Mouse (Mus musculus): ENCODE data around the gene Ppp1r15b. TPM values are rescaled to one million over a fixed set of nuclear protein-coding genes. Genes with fewer than 3 reads are reported as not detected.

Gene Ppp1r15b
- total RNA-seq, 2 experiments from 2014 or later: 83.1 to 108 TPM

DNA sequence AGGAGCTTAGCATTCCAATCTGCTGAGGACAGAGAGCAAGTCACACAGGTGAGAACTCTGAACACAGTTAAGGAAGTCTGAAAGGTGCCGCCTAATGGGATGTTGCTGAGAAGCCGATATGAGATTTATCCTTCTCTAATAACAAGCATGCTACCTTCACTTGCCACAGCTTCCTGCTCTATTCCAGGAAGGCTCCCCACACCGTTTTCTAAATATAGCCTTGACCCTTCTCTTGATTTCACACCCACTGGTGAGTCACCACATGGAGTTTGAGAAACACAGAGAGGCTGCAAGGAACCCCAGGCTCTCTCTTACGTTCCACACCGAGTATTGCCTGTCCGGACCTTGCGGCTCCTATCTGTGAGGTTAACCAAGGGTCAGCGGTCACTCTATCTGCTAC lies 57.8 kb downstream of the Ppp1r15b start:
- DNase-seq: no peak

Other genes with a start within 250 kb of the Ppp1r15b start
- 100 to 1,000 TPM in 1 of 2 experiments, 10 to 100 TPM in 1; 58.5 to 101 TPM for gene Mdm4, start 100.6 kb upstream of the Ppp1r15b start, total RNA-seq (2021)
- gene Pik3c2b, start 85.5 kb upstream of the Ppp1r15b start, total RNA-seq (2021): 10 to 100 TPM in 1 of 2 experiments, 1 to 10 TPM in 1; 8.8 to 14.1 TPM
- 10 to 100 TPM; 16.9 to 21.7 TPM for gene Plekha6, start 33.1 kb downstream of the Ppp1r15b start, total RNA-seq (2021)
- gene Golt1a, start 178.7 kb downstream of the Ppp1r15b start, total RNA-seq (2021): 1 to 10 TPM; 1.4 to 4.3 TPM
- not detected for gene Kiss1, start 190.7 kb downstream of the Ppp1r15b start, total RNA-seq (2021)
- gene Ren1, start 219.4 kb downstream of the Ppp1r15b start, total RNA-seq (2021): 1 to 10 TPM in 1 of 2 experiments, under 1 TPM in 1; 0.94 to 5.1 TPM
- gene Etnk2, start 232.4 kb downstream of the Ppp1r15b start, total RNA-seq (2021): 10 to 100 TPM; 10.2 to 24.1 TPM